Mouse (Mus musculus) macrophage (primary cell): ENCODE results near the gene Uba52. TPM values are rescaled to one million over a fixed set of nuclear protein-coding genes. Genes with fewer than 3 reads are reported as not detected.

Source experiments
- H3K27ac ChIP-seq: fragments of 350-480 bp; formaldehyde crosslinking; 2 replicates; pipeline ENCODE4 v1.9.0; 2021
- H3K36me3 ChIP-seq: fragments of 350-480 bp; formaldehyde crosslinking; 2 replicates; pipeline ENCODE4 v1.9.0; 2021; ENCODE audit errors: inconsistent target
- H3K4me3 ChIP-seq: fragments of 350-480 bp; formaldehyde crosslinking; 2 replicates; pipeline ENCODE4 v1.9.0; 2021; ENCODE audit errors: inconsistent target
- H3K79me2 ChIP-seq: fragments of 350-480 bp; formaldehyde crosslinking; 2 replicates; pipeline ENCODE4 v1.9.0; 2021; ENCODE audit errors: inconsistent target
- WGBS: methylation state at CpG from one replicate; pipeline ENCODE4 v1.1.7; 2026; ENCODE audit warnings: inconsistent platforms; ENCODE audit not compliant: missing documents; 5-methylcytosine and 5-hydroxymethylcytosine counted together
- polyA plus RNA-seq: library from polyadenylated mRNA; stranded (reverse); fragments of 250-400 nt; gene quantifications from 3 replicates; pipeline ENCODE4 v1.2.4, GENCODE M21; 2018; ENCODE audit warnings: inconsistent platforms

The Uba52 gene
- polyA plus RNA-seq, 1 experiment from 2014 or later: 907 TPM

DNA sequence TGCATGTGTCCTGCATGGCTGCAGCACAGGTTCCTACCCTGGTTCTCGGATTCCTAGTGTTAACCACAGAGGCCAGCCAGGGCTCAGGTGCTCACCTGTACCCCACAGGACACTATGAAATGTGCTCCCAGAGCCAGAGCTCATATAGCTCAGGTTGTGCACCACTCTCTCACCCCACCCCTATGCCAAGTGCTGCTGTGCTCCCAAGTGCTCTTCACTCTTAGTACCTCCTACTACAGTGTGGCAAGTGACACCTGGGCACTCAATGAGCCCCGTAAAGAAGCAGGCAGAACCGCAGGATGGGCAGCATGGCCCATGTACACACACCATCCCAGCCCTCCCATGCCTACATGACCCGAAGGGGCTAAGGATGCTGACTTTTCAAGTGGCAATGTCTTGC, 41.9 kb downstream of the Uba52 start:
- no peak overlapping the region for H3K4me3 ChIP-seq
- 92% methylated on average over 4 of the region's 4 CpGs for WGBS
- no peak overlapping the region for H3K27ac ChIP-seq
- H3K79me2 ChIP-seq: peaks cover 23% of the 10 kb centered on the region
- no peaks in the 10 kb centered on the region for H3K36me3 ChIP-seq

DNA sequence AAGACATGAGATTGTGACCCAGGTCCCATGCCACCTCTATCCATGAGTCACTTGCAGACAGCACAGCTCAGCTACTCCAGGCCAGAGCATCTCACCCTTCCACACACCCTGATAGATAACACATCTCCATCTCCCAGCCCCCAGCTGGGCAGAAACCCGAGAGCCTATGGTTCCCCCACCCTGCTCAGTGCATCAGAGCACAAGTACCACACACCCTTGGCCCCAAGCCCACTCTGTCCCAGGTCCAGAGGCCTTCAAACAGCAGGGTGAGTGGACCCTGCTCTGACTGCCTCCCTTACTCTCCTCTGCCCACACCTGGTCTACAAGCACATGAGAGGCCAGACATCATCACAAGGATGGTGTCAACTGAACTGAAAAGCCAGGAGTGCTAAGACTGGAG, 42.7 kb downstream of the Uba52 start:
- no peak overlapping the region for H3K4me3 ChIP-seq
- WGBS: 100% methylated on average over 1 of the region's 1 CpGs
- no peak overlapping the region for H3K27ac ChIP-seq
- H3K79me2 ChIP-seq: peaks cover 18% of the 10 kb centered on the region; the same call in 1 of the 2 replicates
- no peaks in the 10 kb centered on the region for H3K36me3 ChIP-seq

- 97% methylated on average over 5 of the region's 5 CpGs for WGBS
- Histone ChIP-seq H3K27ac (no peak overlapping the region), H3K36me3 (no peaks in the 10 kb centered on the region), H3K4me3 (no peak overlapping the region), H3K79me2 (peaks cover 12% of the 10 kb centered on the region; the same call in 1 of the 2 replicates)
Measured at GRCm38 (mm10) chr8:70467229-70467725, 43.3 kb downstream of the Uba52 start.

DNA sequence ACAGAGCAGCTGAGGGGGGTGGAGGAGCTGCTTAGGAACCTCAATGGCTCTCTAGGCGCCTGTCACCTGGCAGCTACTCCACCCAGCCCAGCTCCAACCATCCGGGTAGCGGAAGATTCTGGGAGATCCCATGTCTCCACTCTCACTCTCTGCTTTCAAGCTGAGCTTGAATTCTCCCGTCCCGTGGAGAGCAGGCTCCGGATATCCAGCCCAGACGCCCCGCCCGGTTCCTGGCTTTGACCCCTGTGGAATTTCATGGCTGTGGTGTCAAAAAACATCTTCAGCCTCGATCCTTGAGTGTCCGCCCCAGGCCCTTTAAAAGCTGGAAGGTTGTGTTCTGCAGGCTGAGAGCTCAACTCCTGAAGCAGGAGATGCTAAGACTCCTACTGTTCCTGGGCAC, 43.8 kb downstream of the Uba52 start:
- WGBS: 91% methylated on average over 11 of the region's 11 CpGs
- Histone ChIP-seq H3K36me3 (no peaks in the 10 kb centered on the region), H3K79me2 (peaks cover 7% of the 10 kb centered on the region; the same call in 1 of the 2 replicates), H3K4me3 (no peak overlapping the region), H3K27ac (no peak overlapping the region)

DNA sequence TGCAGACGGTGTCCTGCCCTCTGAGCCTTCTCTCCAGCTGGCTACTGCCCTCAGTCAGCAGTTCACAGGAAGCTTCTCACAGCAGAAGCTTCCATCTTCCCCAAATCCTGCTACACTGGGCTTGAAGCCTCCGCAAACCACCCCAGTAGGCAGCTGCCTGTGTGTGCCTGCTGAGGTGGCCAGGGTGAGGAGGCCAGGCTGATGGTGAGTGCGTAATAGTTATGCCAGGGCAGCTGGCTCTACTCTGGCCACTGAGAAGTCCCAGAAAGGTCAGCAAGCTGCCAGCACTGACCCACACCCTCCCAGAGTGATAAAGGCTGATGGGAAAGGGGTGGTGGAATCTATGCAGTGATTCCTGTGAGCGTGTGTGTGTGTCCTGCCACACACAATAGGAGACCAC, 44.3 kb downstream of the Uba52 start:
- Histone ChIP-seq H3K27ac (no peak overlapping the region), H3K79me2 (peaks cover 3% of the 10 kb centered on the region; the same call in 1 of the 2 replicates), H3K4me3 (no peak overlapping the region), H3K36me3 (no peaks in the 10 kb centered on the region)
- 95% methylated on average over 4 of the region's 4 CpGs for WGBS

DNA sequence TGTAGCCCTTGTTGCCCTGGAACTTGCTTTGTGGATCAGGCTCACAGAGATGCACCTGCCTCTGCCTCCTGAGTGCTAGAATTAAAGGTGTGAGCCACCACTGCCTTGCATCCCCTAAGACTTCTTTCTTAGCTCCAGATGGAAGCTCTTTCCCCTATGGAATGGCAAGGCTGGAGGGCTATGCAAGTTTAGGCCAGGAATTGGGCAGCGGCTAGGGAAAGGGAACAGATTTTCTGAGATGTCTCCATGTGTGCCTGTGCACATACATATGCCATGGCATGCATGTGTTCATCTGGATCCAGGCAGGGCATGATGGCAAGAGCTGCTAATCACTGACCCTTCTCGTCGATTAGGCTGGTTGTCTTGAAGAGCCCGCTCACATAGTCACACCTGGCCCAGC, 44.9 kb downstream of the Uba52 start:
- no peaks in the 10 kb centered on the region for H3K36me3 ChIP-seq
- 96% methylated on average over 4 of the region's 4 CpGs for WGBS

DNA sequence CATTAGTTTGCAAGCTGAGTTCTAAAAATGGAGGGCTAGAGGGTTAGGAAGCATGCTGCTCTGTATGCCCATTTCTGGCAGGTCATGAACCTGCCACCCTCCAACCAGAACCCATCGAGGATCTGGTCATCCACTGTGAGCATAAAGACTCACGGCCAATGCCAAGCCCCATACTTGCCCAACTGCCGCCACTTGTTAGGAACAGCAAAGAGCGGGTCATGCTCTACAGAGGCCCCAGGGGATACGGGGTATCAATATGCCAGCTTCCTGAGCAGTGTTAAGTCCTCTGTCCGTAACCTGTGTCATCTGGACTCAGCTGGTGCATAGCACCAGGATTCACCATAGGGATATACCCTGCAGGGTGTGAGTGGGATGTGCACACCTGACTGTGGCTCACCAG, 46.4 kb downstream of the Uba52 start:
- Histone ChIP-seq H3K36me3 (no peaks in the 10 kb centered on the region), H3K4me3 (no peak overlapping the region), H3K79me2 (no peaks in the 10 kb centered on the region), H3K27ac (no peak overlapping the region)
- 95% methylated on average over 6 of the region's 6 CpGs for whole genome bisulfite sequencing

More for the DNA sequence above, 44.9 kb downstream of the Uba52 start:
- H3K4me3 ChIP-seq: no peak overlapping the region
- no peaks in the 10 kb centered on the region for H3K79me2 ChIP-seq
- no peak overlapping the region for H3K27ac ChIP-seq

DNA sequence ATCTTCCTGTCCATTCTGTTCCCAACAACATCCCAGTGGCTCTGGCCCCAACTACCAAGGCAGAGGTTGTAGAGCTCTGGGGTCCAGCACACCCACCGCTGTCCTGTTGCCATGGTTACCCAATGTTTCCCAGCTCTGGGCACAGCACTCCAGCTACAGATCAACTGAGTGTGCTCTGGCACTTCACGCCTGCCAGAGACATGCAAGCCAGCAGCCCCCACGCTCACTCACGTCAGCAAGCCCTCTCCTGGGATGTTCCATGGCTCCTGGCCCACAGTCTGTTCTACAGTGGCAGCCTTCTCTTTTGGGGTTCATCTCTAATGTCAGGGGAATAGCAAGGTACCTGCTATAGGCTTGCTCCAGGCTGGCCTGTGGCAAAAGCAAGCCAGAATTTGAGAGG, 47.3 kb downstream of the Uba52 start:
- Histone ChIP-seq H3K27ac (no peak overlapping the region), H3K4me3 (no peak overlapping the region), H3K36me3 (no peaks in the 10 kb centered on the region), H3K79me2 (no peaks in the 10 kb centered on the region)
- WGBS: 100% methylated on average over 4 of the region's 4 CpGs

DNA sequence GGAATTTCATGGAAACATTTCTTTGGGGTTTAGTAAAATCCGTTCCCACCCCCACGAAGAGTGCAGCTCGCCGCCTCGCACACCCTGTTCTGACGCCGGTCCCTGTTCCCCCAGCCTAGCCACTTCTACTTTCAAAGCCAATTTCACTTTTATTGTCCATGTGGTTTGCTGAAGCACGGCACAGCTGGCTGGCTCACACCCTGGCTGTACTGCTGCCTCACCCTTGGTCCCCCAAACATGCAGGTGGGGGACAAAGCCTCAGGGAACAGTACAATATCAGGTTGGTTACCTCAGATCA, 48.1 kb downstream of the Uba52 start:
- WGBS: 84% methylated on average over 8 of the region's 8 CpGs
- no peak overlapping the region for H3K27ac ChIP-seq
- no peak overlapping the region for H3K4me3 ChIP-seq
- H3K79me2 ChIP-seq: no peaks in the 10 kb centered on the region
- no peaks in the 10 kb centered on the region for H3K36me3 ChIP-seq

DNA sequence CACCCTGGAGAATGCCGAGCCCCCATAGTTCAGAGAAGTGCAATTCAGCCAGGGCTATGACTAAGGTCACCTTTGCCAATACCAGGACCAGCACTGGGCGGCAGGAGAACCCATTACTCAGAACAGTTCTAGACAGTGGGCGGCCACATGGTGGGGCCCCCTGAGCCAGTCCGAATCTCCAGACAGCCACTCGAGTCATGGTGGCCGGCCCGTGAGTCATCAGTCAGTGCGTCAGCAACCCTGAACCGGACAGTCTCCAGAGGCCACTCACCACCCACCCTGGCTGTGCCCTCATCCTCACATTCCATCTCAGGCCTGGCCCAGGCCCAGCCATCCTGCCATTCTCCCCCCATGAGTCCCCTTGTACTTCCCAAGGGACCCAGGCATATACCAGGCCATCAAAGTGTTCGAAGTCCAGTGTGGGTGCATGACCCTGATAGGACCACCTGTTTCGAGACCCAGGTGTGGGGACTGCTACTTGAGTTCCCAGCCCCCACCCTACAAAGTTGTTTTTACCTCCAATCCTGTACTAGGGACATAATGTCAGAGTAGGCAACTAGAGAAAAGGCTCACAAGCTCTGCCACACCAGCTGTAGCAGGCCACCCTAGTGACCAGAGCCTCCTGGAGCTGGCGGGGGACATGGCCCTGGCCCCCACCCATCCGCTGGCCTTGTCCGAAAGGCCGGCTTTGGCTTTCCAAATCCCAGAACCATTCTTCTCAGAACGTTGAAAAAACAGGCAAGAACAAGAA, 48.7 kb downstream of the Uba52 start:
- WGBS: 90% methylated on average over 15 of the region's 16 CpGs
- no peaks in the 10 kb centered on the region for H3K79me2 ChIP-seq
- no peak overlapping the region for H3K4me3 ChIP-seq
- H3K36me3 ChIP-seq: no peaks in the 10 kb centered on the region
- no peak overlapping the region for H3K27ac ChIP-seq

- no peaks in the 10 kb centered on the region for H3K36me3 ChIP-seq
- no peaks in the 10 kb centered on the region for H3K79me2 ChIP-seq
- H3K4me3 ChIP-seq: no peak overlapping the region
- H3K27ac ChIP-seq: no peak overlapping the region
- WGBS: 94% methylated on average over 9 of the region's 9 CpGs
Measured at GRCm38 (mm10) chr8:70460606-70461005, 50.0 kb downstream of the Uba52 start.

DNA sequence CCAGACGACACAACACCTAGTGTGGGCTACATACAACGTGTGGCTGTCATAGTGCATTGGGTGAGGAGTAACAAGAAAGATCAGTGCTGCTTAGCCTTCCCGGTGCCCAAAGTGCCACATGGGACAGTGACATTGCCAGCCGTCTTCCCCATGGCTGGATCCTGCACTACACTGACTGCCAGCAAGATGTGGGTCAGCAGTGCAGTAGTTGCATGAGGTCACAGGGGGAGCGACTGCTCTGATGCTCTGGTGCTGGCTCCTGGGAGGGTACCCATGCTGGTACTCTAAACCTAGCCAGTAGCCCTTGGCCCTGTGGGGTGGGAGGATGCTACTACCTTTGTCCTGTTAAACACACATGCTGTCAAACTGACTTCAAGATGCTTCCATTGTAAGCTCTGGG, 50.4 kb downstream of the Uba52 start:
- Histone ChIP-seq H3K27ac (no peak overlapping the region), H3K4me3 (no peak overlapping the region), H3K36me3 (no peaks in the 10 kb centered on the region), H3K79me2 (no peaks in the 10 kb centered on the region)
- 94% methylated on average over 5 of the region's 5 CpGs for WGBS

DNA sequence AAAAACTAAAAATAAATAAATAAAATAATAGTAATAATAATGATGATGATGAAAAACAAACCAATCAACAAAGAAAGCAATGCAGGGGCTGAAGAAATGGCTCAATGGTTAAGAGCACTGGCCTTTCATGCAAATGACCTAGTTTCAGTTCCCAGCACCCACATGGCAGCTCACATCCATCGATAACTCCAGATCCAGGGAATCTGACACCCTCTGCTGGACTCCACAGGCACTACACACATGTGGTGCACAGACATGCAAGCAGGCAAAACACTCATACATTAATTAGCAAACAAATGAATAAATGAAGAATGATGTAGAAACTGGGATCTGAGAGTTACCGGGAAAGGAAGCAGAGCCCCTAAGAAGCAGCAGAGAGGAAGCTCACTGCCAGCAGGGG, 51.0 kb downstream of the Uba52 start:
- Histone ChIP-seq H3K27ac (no peak overlapping the region), H3K36me3 (no peaks in the 10 kb centered on the region), H3K79me2 (no peaks in the 10 kb centered on the region), H3K4me3 (no peak overlapping the region)
- WGBS: 96% methylated on average over 2 of the region's 2 CpGs

- H3K79me2 ChIP-seq: no peaks in the 10 kb centered on the region
- H3K27ac ChIP-seq: no peak overlapping the region
- no peak overlapping the region for H3K4me3 ChIP-seq
- no peaks in the 10 kb centered on the region for H3K36me3 ChIP-seq
- 92% methylated on average over 3 of the region's 3 CpGs for WGBS
Measured at GRCm38 (mm10) chr8:70458462-70458861, 52.1 kb downstream of the Uba52 start.
